Mouse (Mus musculus) heart, adult 2 months (tissue): ENCODE measurements around the gene Soat1. TPM values are rescaled to one million over a fixed set of nuclear protein-coding genes. Genes with fewer than 3 reads are reported as not detected.

Experiments
- DNase-seq, 2 experiments: peaks; one replicate each; pipeline ENCODE4 v3.0.0; 2021
- H3K27ac ChIP-seq: fragments of 200-600 bp; 2 replicates; pipeline ENCODE4 v1.8.1; 2022
- H3K27me3 ChIP-seq: fragments of 200-500 bp; 2 replicates; pipeline ENCODE4 v1.6.1; 2012; ENCODE audit warnings: mild to moderate bottlenecking, low read length, inconsistent platforms, mixed read lengths; ENCODE audit not compliant: control insufficient read depth, insufficient read depth
- H3K36me3 ChIP-seq: fragments of 200-500 bp; 2 replicates; pipeline ENCODE4 v1.6.1; 2012; ENCODE audit warnings: low read length, inconsistent platforms; ENCODE audit not compliant: control insufficient read depth, insufficient read depth
- H3K4me1 ChIP-seq: fragments of 200-500 bp; 2 replicates; pipeline ENCODE4 v1.6.1; 2011; ENCODE audit warnings: low read length; ENCODE audit not compliant: control insufficient read depth, insufficient read depth
- H3K4me3 ChIP-seq: fragments of 200-600 bp; 2 replicates; pipeline ENCODE4 v1.8.1; 2022
- H3K79me2 ChIP-seq: fragments of 200-500 bp; replicated peaks from 2 replicates; pipeline ENCODE4 v1.6.1; 2012; ENCODE audit warnings: mild to moderate bottlenecking, inconsistent platforms, low read length, moderate library complexity, mixed read lengths; ENCODE audit not compliant: control insufficient read depth, insufficient read depth
- H3K9ac ChIP-seq: fragments of 200-500 bp; 2 replicates; pipeline ENCODE4 v1.6.1; 2012; ENCODE audit warnings: low read depth, mild to moderate bottlenecking, control low read depth, inconsistent platforms, low read length, mixed read lengths
- CTCF ChIP-seq: fragments of 200-600 bp; IDR thresholded peaks from 2 replicates; pipeline ENCODE4 v1.8.1; 2022; ENCODE audit warnings: antibody characterized with exemption, mild to moderate bottlenecking, moderate library complexity
- EP300 ChIP-seq: fragments of 200-500 bp; IDR thresholded peaks from 2 replicates; pipeline ENCODE4 v1.6.1; 2011; ENCODE audit warnings: low read depth, low read length, control low read depth; ENCODE audit not compliant: insufficient read depth
- POLR2A ChIP-seq: fragments of 200-500 bp; IDR thresholded peaks from 2 replicates; pipeline ENCODE4 v1.6.1; 2011; ENCODE audit warnings: mild to moderate bottlenecking, low read depth, low read length, control low read depth; ENCODE audit not compliant: insufficient read depth
- WGBS: fragments of 180-500 bp; shearing (Covaris S2); methylation state at CpG from one replicate; pipeline ENCODE4 v1.1.7; 2018; 5-methylcytosine and 5-hydroxymethylcytosine counted together
- intact Hi-C: fragments of 180-260 bp; cut with DNase I; formaldehyde crosslinking; loops from one replicate; pipeline ENCODE4 v1.15.1; 2025
- polyA plus RNA-seq: library from polyadenylated mRNA; depleted of rRNA; stranded (reverse); fragments of >200 nt; gene quantifications from 2 replicates; pipeline ENCODE4 v1.2.3, GENCODE M21; 2012
- total RNA-seq, 2 experiments: library from RNA; stranded (reverse); gene quantifications; 2 replicates each; pipeline ENCODE4 v1.2.3; 2021

The Soat1 gene
- total and polyA plus RNA-seq, 3 experiments: 5.6 to 8.2 (median 7.1) TPM

DNA sequence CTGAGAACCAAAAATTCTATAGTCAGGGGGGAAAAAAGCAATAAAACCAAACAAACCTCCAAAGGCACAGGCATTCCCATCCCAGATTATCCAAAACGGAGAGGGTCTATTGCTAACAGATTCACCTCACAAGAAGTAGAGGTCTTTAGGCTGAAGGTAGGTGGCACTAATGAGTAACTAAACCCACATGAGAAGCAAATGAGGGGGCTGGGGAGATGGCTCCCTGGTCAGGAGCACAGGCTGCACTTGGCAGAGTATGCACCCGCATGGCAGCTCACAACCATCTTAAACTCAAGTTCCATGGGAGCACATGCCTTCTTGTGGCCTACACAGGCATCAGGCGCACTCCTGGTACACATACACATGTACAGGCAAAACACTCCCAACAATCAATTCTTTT is 7.7 kb upstream of the Soat1 start:
- no peak for TF ChIP-seq EP300
- TF ChIP-seq CTCF: no peak
- TF ChIP-seq POLR2A: no peak
- Histone ChIP-seq H3K27me3 (no peaks in the 10 kb centered on the region), H3K9ac (no peak overlapping the region), H3K4me3 (no peak overlapping the region), H3K4me1 (no peaks in the 10 kb centered on the region), H3K36me3 (no peaks in the 10 kb centered on the region), H3K27ac (no peak overlapping the region), H3K79me2 (no peaks in the 10 kb centered on the region)
- WGBS: 97% methylated on average over 3 of the region's 3 CpGs
- intact Hi-C loops: no loop called here
- DNase-seq: no peak

DNA sequence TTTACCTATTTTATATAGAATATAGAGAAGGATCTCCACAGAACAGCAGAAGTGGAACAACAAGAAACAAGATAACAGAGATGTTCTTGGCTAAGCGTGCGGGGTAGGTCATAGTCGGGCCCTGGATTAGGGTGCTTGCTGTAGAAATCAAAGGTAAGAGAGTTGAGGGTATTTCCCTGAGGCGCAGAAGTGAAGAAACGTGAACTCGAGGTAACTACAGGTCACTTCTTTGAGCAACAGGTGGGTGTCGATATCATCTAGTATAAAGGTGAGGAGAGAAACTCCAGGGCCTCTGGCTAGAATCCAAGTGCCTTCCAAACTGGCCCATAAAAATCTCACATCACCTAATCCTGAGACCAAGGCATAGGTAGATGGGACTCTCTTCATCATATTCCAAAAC is 2.4 kb upstream of the Soat1 start:
- Histone ChIP-seq H3K27me3 (no peaks in the 10 kb centered on the region), H3K4me1 (peaks cover 2% of the 10 kb centered on the region; the same call in 1 of the 2 replicates), H3K36me3 (no peaks in the 10 kb centered on the region), H3K27ac (no peak overlapping the region), H3K4me3 (no peak overlapping the region), H3K9ac (no peak overlapping the region), H3K79me2 (no peaks in the 10 kb centered on the region)
- intact Hi-C loops: no loop called here
- 80% methylated on average over 7 of the region's 7 CpGs for WGBS
- no peak for DNase-seq
- TF ChIP-seq CTCF (no peak), POLR2A (no peak), EP300 (no peak)

DNA sequence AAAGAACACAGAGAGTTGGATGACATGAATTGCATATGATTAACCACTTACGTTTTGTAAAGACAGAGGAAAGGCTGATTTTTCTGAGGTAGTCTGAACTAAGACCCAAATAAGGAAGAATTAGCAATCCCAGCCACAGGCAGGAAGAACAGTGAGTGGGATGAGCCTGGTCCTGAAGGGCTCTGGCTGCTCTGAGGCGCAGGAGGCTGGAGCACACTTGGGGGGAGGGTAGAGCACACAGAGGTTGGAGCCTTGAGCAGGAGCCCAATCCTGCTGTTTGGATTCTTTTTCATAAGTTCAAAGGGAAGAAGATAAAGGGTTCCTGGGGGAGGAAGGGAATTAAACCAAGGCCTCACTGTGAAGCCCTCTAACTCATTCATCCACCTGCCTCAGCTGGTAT is 1.9 kb upstream of the Soat1 start:
- no peak for DNase-seq
- Histone ChIP-seq H3K27me3 (no peaks in the 10 kb centered on the region), H3K9ac (no peak overlapping the region), H3K27ac (no peak overlapping the region), H3K79me2 (no peaks in the 10 kb centered on the region), H3K4me1 (peaks cover 2% of the 10 kb centered on the region; the same call in 1 of the 2 replicates), H3K36me3 (no peaks in the 10 kb centered on the region), H3K4me3 (no peak overlapping the region)
- intact Hi-C loops: no loop called here
- no peak for TF ChIP-seq EP300
- TF ChIP-seq POLR2A: no peak
- TF ChIP-seq CTCF: no peak
- 57% methylated on average over 2 of the region's 2 CpGs for WGBS

DNA sequence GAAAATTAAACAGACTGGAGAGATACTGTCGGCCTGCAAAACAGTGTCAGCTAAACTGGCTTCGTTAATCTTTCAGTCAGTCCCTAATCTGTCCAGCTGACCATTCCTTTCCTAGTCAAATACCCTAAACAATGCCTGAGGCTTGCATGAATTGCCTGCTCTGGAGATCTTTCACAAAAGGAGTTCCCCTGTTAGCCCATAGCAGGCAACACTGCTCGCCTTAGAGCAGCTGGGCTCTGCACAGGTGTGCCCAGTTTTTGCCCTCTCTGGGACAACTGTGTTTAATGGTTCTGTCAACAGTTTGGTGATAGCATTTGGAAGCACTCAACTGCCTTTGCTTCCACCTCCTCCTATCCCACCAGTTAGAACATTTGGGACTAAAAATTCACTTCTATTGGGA is 723 bp upstream of the Soat1 start:
- Histone ChIP-seq H3K27ac (no peak overlapping the region), H3K4me1 (peaks cover 2% of the 10 kb centered on the region; the same call in 1 of the 2 replicates), H3K79me2 (no peaks in the 10 kb centered on the region), H3K4me3 (no peak overlapping the region), H3K36me3 (no peaks in the 10 kb centered on the region), H3K27me3 (no peaks in the 10 kb centered on the region), H3K9ac (no peak overlapping the region)
- TF ChIP-seq EP300: no peak
- no peak for TF ChIP-seq CTCF
- no peak for DNase-seq
- WGBS: 87% methylated on average over 3 of the region's 3 CpGs
- intact Hi-C loops: loop anchor here (2.0 kb wide), 1 partner anchor 84 kb away; the partner anchor contains the start of gene Abl2

DNA sequence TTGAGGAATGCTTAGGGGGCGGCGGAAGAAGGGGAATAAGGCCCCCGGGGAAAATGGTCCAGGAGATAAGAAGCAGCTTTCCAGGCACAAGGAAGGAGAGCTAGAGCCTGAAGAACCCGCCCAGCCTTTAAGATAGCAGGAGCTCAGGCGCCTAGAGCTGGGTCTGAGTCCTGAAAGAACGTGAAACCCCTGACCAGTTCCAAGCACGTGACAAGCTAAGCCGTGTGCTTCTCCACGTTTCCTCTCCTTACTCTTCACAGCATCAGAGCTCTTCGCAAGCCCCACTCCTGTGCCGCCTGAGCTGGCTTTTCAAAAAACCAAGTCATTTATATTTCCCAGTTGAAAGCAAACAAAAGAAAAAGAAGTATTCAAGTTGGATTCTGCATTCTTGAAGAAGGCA is 1.1 kb downstream of the Soat1 start:
- Histone ChIP-seq H3K36me3 (no peaks in the 10 kb centered on the region), H3K27ac (peak overlapping the region; percentile 36), H3K4me1 (peaks cover 2% of the 10 kb centered on the region; the same call in 1 of the 2 replicates), H3K79me2 (no peaks in the 10 kb centered on the region), H3K9ac (no peak overlapping the region), H3K4me3 (peak overlapping the region; percentile 83; the same call in 1 of the 2 replicates), H3K27me3 (no peaks in the 10 kb centered on the region)
- 14% methylated on average over 11 of the region's 11 CpGs for WGBS
- no peak for TF ChIP-seq EP300
- no peak for TF ChIP-seq POLR2A
- TF ChIP-seq CTCF: no peak
- DNase-seq: peak; percentile 46 to 50
- intact Hi-C loops: no loop called here

DNA sequence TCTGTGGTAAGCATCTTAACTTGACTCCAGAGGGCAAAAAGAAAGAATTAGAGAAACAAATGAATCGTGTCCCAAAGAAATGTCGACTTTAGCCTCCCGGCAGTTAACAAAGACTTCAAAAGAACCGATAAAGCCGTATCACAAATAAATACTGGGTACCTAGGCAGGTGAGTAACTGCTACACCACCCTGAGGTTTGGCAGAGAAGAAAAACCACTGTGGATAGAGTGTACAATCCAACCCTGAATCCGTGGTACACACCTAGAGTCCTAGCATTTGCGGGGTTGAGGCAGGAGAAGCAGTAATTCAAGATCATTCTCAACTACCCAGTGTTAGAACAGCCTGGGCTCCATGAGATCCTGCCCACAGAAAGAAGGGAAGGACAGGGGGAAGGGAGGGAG is 2.2 kb downstream of the Soat1 start:
- no peak overlapping the region for H3K4me3 ChIP-seq
- intact Hi-C loops: no loop called here

DNA sequence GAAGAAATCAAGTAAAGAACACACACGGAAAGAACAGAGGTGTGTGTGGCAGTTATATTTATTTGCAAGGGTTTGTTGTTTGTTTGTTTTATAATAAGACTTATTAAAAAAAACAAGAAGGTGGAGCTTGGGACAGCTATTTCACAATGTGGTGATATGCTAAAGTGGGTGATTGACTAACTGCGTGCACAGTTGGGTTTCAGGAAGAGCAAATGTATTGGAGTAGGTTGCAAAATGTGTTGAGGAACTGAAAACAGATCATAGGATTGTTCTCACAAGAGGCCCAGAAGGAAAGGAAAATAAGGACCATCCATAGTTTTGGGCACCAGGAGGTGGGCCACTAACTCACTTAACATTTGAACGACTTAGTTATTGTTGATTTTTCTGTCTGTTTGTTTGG is 3.1 kb downstream of the Soat1 start:
- no peak for DNase-seq
- Histone ChIP-seq H3K4me1 (peaks cover 2% of the 10 kb centered on the region; the same call in 1 of the 2 replicates), H3K4me3 (no peak overlapping the region), H3K36me3 (no peaks in the 10 kb centered on the region), H3K9ac (no peak overlapping the region), H3K27me3 (no peaks in the 10 kb centered on the region), H3K79me2 (no peaks in the 10 kb centered on the region), H3K27ac (no peak overlapping the region; the same call in 1 of the 2 replicates)
- intact Hi-C loops: no loop called here
- no peak for TF ChIP-seq CTCF
- WGBS: 81% methylated on average over 3 of the region's 3 CpGs

More for the DNA sequence above, 2.2 kb downstream of the Soat1 start:
- Histone ChIP-seq H3K9ac (no peak overlapping the region), H3K4me1 (peaks cover 2% of the 10 kb centered on the region; the same call in 1 of the 2 replicates), H3K27ac (no peak overlapping the region), H3K79me2 (no peaks in the 10 kb centered on the region), H3K27me3 (no peaks in the 10 kb centered on the region), H3K36me3 (no peaks in the 10 kb centered on the region)
- TF ChIP-seq POLR2A (no peak), CTCF (no peak), EP300 (no peak)
- no peak for DNase-seq
- 81% methylated on average over 7 of the region's 7 CpGs for WGBS
